In genomic region chr3:88652846-88653515, GRCm38 (mm10) we compare ENCODE assay signal across 19 mouse cellular contexts. TPM values are rescaled to one million over a fixed set of nuclear protein-coding genes. Genes with fewer than 3 reads are reported as not detected.
A peak's percentile ranks its signal among the peaks of the same experiment; 100 is the strongest.
DNase-seq lines count a peak whose midpoint lies in the region; ATAC-seq and TF ChIP-seq lines count a peak whose summit lies in the region.
"Had no signal": no experiment of that assay in that cellular context is flagged by ENCODE, and none has a peak within 500 bp of the region (broad histone marks: within the 10 kb centered on the region; RNA-seq: fewer than 3 reads in every experiment).

Rxfp4 (minus strand) TSS chr3:88653142.

- intact Hi-C loops in heart, adult 2 months (cut with DNase I) = no loop called here

- no peak for ATAC-seq in heart, embryonic 15.5 days (replicated peaks; ENCODE audit: insufficient number of reproducible peaks, insufficient read depth, low FRiP score, low read depth)
- ATAC-seq: inflammation-experienced regulatory T-cells, adult 6 months had no signal

- H3K4me1 ChIP-seq in heart, embryonic 15.5 days (replicated peaks) = peaks cover 30% of the 10 kb centered on the region
- H3K4me1 ChIP-seq in heart, adult 2 months (ENCODE audit: control insufficient read depth, insufficient read depth, low read length) = peaks cover 8% of the 10 kb centered on the region
- H3K4me1 ChIP-seq: limb, embryonic 12.5 days had no signal

- H3K4me3 ChIP-seq in heart, embryonic 15.5 days = no peak within 1 kb of the TSS
- H3K4me3 ChIP-seq in heart, adult 2 months = no peak within 1 kb of the TSS
- H3K4me3 ChIP-seq: limb, embryonic 12.5 days had no signal

- no peak for TF ChIP-seq POLR2A in heart, adult 2 months (IDR thresholded peaks at IDR 0.05; ENCODE audit: insufficient read depth, low read depth, low read length)

- no peak for TF ChIP-seq CTCF in heart, adult 2 months (IDR thresholded peaks at IDR 0.05)

- peak within 1 kb of the TSS; percentile 31; the same call in 1 of the 2 replicates for H3K27ac ChIP-seq in heart, embryonic 15.5 days
- H3K27ac ChIP-seq in heart, adult 2 months = no peak within 1 kb of the TSS
- H3K27ac ChIP-seq: limb, embryonic 12.5 days had no signal

- H3K27me3 ChIP-seq in heart, embryonic 15.5 days = no peaks in the 10 kb centered on the region
- H3K27me3 ChIP-seq in heart, adult 2 months (ENCODE audit: control insufficient read depth, insufficient read depth, low read length) = no peaks in the 10 kb centered on the region
- H3K27me3 ChIP-seq: limb, embryonic 12.5 days had no signal

- DNase-seq in heart, adult 2 months = no peak
- peak; percentile 14 for DNase-seq in retina, postnatal 1 day
- no peak for DNase-seq in retina, embryonic 14.5 days (ENCODE audit: low spot score)
- peak; percentile 57 for DNase-seq in lung, postnatal 10 days
- no peak for DNase-seq in thymus, postnatal 4 days
- no peak for DNase-seq in ovary, postnatal 36 days (ENCODE audit: low spot score)
- no peak for DNase-seq in frontal cortex, adult 2 months (ENCODE audit: extremely low spot score in 1 of 2, low spot score in 1 of 2)
- DNase-seq: cerebellum, adult 9-11 months; kidney, postnatal 36 days; right cerebral cortex, adult 18-20 months had no signal

- 81% methylated on average over 17 of the region's 17 CpGs for whole genome bisulfite sequencing in heart, embryonic 15.5 days
- 77% methylated on average over 17 of the region's 17 CpGs for whole genome bisulfite sequencing in heart, adult 2 months

- H3K9ac ChIP-seq in heart, embryonic 15.5 days = no peak within 1 kb of the TSS
- no peak within 1 kb of the TSS for H3K9ac ChIP-seq in heart, adult 2 months (ENCODE audit: low read depth, low read length)
- H3K9ac ChIP-seq: limb, embryonic 12.5 days had no signal

- no peak within 1 kb of the TSS for H3K4me2 ChIP-seq in heart, embryonic 15.5 days
- H3K4me2 ChIP-seq: limb, embryonic 12.5 days had no signal

- no peaks in the 10 kb centered on the region for H3K79me2 ChIP-seq in heart, adult 2 months (replicated peaks; ENCODE audit: control insufficient read depth, insufficient read depth, low read length)

- H3K36me3 ChIP-seq in heart, embryonic 15.5 days = peaks cover 3% of the 10 kb centered on the region
- H3K36me3 ChIP-seq in heart, adult 2 months (ENCODE audit: control insufficient read depth, insufficient read depth, low read length) = no peaks in the 10 kb centered on the region

- TF ChIP-seq EP300 in heart, adult 2 months (IDR thresholded peaks at IDR 0.05; ENCODE audit: insufficient read depth, low read depth, low read length) = no peak

- H3K9me3 ChIP-seq in heart, embryonic 15.5 days (replicated peaks) = no peaks in the 10 kb centered on the region
- H3K9me3 ChIP-seq: limb, embryonic 12.5 days had no signal

RNA-seq across cellular contexts. Expression of gene Rxfp4, which starts in this region (rescaled TPM):
- not detected in 2 replicates for polyA plus RNA-seq in heart, embryonic 15.5 days (2015; fragmentation: Nextera tagmentation; extraction: Ambion mirVana)
- not detected for total RNA-seq in heart, adult 2 months (2021)
- polyA plus RNA-seq in heart, adult 2 months (2012; rRNA removed) = 0.41 TPM in 1 of 2 replicates, not detected in the other
- polyA plus RNA-seq in frontal cortex, adult 2 months (2012; rRNA removed) = not detected in 2 replicates
- total RNA-seq: adrenal gland, adult 18-20 months; gastrocnemius, adult 8-10 months; heart, postnatal 14 days; megakaryocyte progenitor cell, adult 5-6 weeks had no signal
- polyA plus RNA-seq: forebrain, embryonic 11.5 days; inflammation-experienced regulatory T-cells, adult 6 months; limb, embryonic 12.5 days; thymus, postnatal 0 days had no signal

Comparison
In these comparisons a context has a peak if more than half of its experiments do, and no peak if none do; other contexts are left out.
1. DNase-seq: peak in retina, postnatal 1 day (single experiment) and lung, postnatal 10 days (single experiment); none in heart, adult 2 months (0 of 2), retina, embryonic 14.5 days (single experiment), thymus, postnatal 4 days (single experiment), ovary, postnatal 36 days (single experiment) and frontal cortex, adult 2 months (0 of 2).